Mouse (Mus musculus) heart, embryonic 11.5 days (tissue): Measurements from ENCODE around the gene Lnx1. TPM values are rescaled to one million over a fixed set of nuclear protein-coding genes. Genes with fewer than 3 reads are reported as not detected.

Source experiments
- ATAC-seq: fragments of 200-750 bp; cut with Nextera tagmentation; replicated peaks from 2 replicates; pipeline ENCODE4 v1.8.0; 2017; ENCODE audit warnings: moderate library complexity; ENCODE audit not compliant: insufficient number of reproducible peaks, low FRiP score, low TSS enrichment
- H3K27ac ChIP-seq: fragments of 300-500 bp; sonication (generic); 2 replicates; pipeline ENCODE4 v1.5.1; 2014; ENCODE audit warnings: mild to moderate bottlenecking, low read depth, low read length
- H3K27me3 ChIP-seq: fragments of 300-500 bp; sonication (generic); 2 replicates; pipeline ENCODE4 v1.6.1; 2014; ENCODE audit warnings: mild to moderate bottlenecking, low read length, mixed read lengths; ENCODE audit not compliant: control insufficient read depth, insufficient read depth
- H3K36me3 ChIP-seq: fragments of 300-500 bp; sonication (generic); 2 replicates; pipeline ENCODE4 v1.6.1; 2014; ENCODE audit warnings: mild to moderate bottlenecking, low read length, moderate library complexity, mixed read lengths; ENCODE audit not compliant: control insufficient read depth, insufficient read depth
- H3K4me1 ChIP-seq: fragments of 300-500 bp; sonication (generic); 2 replicates; pipeline ENCODE4 v1.6.1; 2014; ENCODE audit warnings: low read length; ENCODE audit not compliant: control insufficient read depth, insufficient read depth
- H3K4me2 ChIP-seq: fragments of 300-500 bp; sonication (generic); 2 replicates; pipeline ENCODE4 v1.6.1; 2014; ENCODE audit warnings: mild to moderate bottlenecking, moderate library complexity
- H3K4me3 ChIP-seq: fragments of 300-500 bp; sonication (generic); 2 replicates; pipeline ENCODE4 v1.5.1; 2014; ENCODE audit warnings: low read depth, low read length
- H3K9ac ChIP-seq: fragments of 300-500 bp; sonication (generic); 2 replicates; pipeline ENCODE4 v1.6.1; 2014; ENCODE audit warnings: mild to moderate bottlenecking, low read depth, low read length, moderate library complexity
- H3K9me3 ChIP-seq: fragments of 300-500 bp; sonication (generic); replicated peaks from 2 replicates; pipeline ENCODE4 v1.6.1; 2016; ENCODE audit warnings: low read length; ENCODE audit not compliant: control insufficient read depth
- WGBS: fragments of 180-500 bp; shearing (Covaris S2); extraction: QIAGEN DNeasy Blood & Tissue Kit; methylation state at CpG from one replicate; pipeline ENCODE4 v1.1.7; 2014; ENCODE audit not compliant: insufficient replicate concordance; 5-methylcytosine and 5-hydroxymethylcytosine counted together
- polyA plus RNA-seq: library from polyadenylated mRNA; unstranded; fragments of >200 nt; fragmentation: Nextera tagmentation; extraction: Ambion mirVana; gene quantifications from 2 replicates; pipeline ENCODE4 v1.2.1, GENCODE M21; 2014

Gene Lnx1
- polyA plus RNA-seq, 1 experiment from 2014 or later = 0.70 TPM

DNA sequence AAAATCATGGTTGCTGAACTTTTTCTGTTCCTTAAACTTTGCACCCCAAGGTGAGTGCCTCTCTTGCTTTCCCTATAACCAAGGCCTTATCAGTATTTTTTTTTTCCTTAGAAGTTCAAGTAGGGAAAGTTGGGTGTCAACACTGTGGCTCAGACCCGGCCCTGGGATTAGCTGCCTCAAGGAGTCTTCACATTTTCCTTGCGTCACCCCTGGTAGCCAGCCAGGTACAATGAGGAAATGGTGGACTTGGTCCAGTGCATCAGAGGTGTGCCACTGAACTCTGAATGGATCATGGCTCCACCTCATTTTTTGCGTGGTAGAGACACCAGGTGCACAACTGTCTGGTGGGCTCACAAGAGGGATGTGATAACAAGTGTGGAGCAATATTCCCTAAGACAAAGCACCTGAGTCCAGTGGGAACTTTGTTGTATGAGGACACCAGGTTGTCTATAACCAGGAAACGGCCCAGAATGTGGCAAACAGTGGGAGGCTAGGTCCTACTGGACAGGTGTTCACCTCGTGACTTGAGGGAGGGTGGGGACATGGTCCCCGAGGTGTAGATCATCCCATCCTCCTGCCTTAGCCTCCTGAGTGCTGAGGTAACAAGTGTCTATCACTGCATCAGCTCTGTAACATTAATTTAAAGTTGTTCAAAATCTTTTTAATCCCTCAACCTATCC, 10.2 kb downstream of the Lnx1 start:
- no peak overlapping the region for H3K9ac ChIP-seq
- H3K4me3 ChIP-seq = no peak overlapping the region
- no peak overlapping the region for H3K4me2 ChIP-seq
- WGBS = 84% methylated on average over 6 of the region's 6 CpGs
- no peaks in the 10 kb centered on the region for H3K36me3 ChIP-seq
- H3K9me3 ChIP-seq = no peaks in the 10 kb centered on the region
- no peak for ATAC-seq
- no peaks in the 10 kb centered on the region for H3K27me3 ChIP-seq
- H3K4me1 ChIP-seq = peaks cover 7% of the 10 kb centered on the region; the same call in 1 of the 2 replicates
- no peak overlapping the region for H3K27ac ChIP-seq

- H3K9ac ChIP-seq = no peak overlapping the region
- peaks cover 2% of the 10 kb centered on the region; the same call in 1 of the 2 replicates for H3K4me1 ChIP-seq
- H3K27ac ChIP-seq = no peak overlapping the region
- no peaks in the 10 kb centered on the region for H3K9me3 ChIP-seq
- no peaks in the 10 kb centered on the region for H3K27me3 ChIP-seq
- WGBS = 86% methylated on average over 2 of the region's 2 CpGs
- ATAC-seq = no peak
- no peaks in the 10 kb centered on the region for H3K36me3 ChIP-seq
- H3K4me3 ChIP-seq = no peak overlapping the region
- no peak overlapping the region for H3K4me2 ChIP-seq
These were observed 13.9 kb downstream of the Lnx1 start for GRCm38 (mm10) chr5:74688822-74689221.

GRCm38 (mm10) chr5:74684944-74685343, 17.8 kb downstream of the Lnx1 start:
- Histone ChIP-seq H3K9me3 (no peaks in the 10 kb centered on the region), H3K4me2 (no peak overlapping the region), H3K4me3 (no peak overlapping the region), H3K9ac (no peak overlapping the region), H3K4me1 (no peaks in the 10 kb centered on the region), H3K27me3 (no peaks in the 10 kb centered on the region), H3K36me3 (no peaks in the 10 kb centered on the region), H3K27ac (no peak overlapping the region)
- ATAC-seq = no peak
- WGBS = 79% methylated on average over 5 of the region's 5 CpGs

GRCm38 (mm10) chr5:74683832-74684231, 18.9 kb downstream of the Lnx1 start:
- Histone ChIP-seq H3K4me1 (no peaks in the 10 kb centered on the region), H3K4me3 (no peak overlapping the region), H3K36me3 (no peaks in the 10 kb centered on the region), H3K9me3 (no peaks in the 10 kb centered on the region), H3K27me3 (no peaks in the 10 kb centered on the region), H3K27ac (no peak overlapping the region), H3K4me2 (no peak overlapping the region), H3K9ac (no peak overlapping the region)
- no peak for ATAC-seq
- 78% methylated on average over 2 of the region's 2 CpGs for WGBS

GRCm38 (mm10) chr5:74682735-74683134, 20.0 kb downstream of the Lnx1 start:
- H3K4me2 ChIP-seq = no peak overlapping the region

GRCm38 (mm10) chr5:74679631-74680030, 23.1 kb downstream of the Lnx1 start:
- H3K9ac ChIP-seq = no peak overlapping the region
- ATAC-seq = no peak
- H3K27me3 ChIP-seq = no peaks in the 10 kb centered on the region
- H3K36me3 ChIP-seq = no peaks in the 10 kb centered on the region
- H3K9me3 ChIP-seq = no peaks in the 10 kb centered on the region
- H3K4me2 ChIP-seq = no peak overlapping the region
- 82% methylated on average over 7 of the region's 7 CpGs for WGBS
- no peak overlapping the region for H3K27ac ChIP-seq
- H3K4me3 ChIP-seq = no peak overlapping the region
- H3K4me1 ChIP-seq = no peaks in the 10 kb centered on the region; the same call in 1 of the 2 replicates

More at GRCm38 (mm10) chr5:74682735-74683134, 20.0 kb downstream of the Lnx1 start:
- no peak overlapping the region for H3K9ac ChIP-seq
- H3K27me3 ChIP-seq = no peaks in the 10 kb centered on the region
- 95% methylated on average over 1 of the region's 1 CpGs for WGBS
- H3K4me1 ChIP-seq = no peaks in the 10 kb centered on the region; the same call in 1 of the 2 replicates
- ATAC-seq = no peak
- H3K9me3 ChIP-seq = no peaks in the 10 kb centered on the region
- no peaks in the 10 kb centered on the region for H3K36me3 ChIP-seq
- no peak overlapping the region for H3K27ac ChIP-seq
- H3K4me3 ChIP-seq = no peak overlapping the region

- 67% methylated on average over 5 of the region's 5 CpGs for WGBS
- Histone ChIP-seq H3K27me3 (no peaks in the 10 kb centered on the region), H3K4me3 (no peak overlapping the region), H3K4me1 (no peaks in the 10 kb centered on the region; the same call in 1 of the 2 replicates), H3K9ac (no peak overlapping the region), H3K27ac (no peak overlapping the region), H3K36me3 (no peaks in the 10 kb centered on the region), H3K4me2 (no peak overlapping the region), H3K9me3 (no peaks in the 10 kb centered on the region)
- ATAC-seq = no peak
These were observed 24.0 kb downstream of the Lnx1 start for GRCm38 (mm10) chr5:74678693-74679092.

GRCm38 (mm10) chr5:74677399-74678338, 25.0 kb downstream of the Lnx1 start:
- Histone ChIP-seq H3K27me3 (no peaks in the 10 kb centered on the region), H3K36me3 (no peaks in the 10 kb centered on the region), H3K27ac (no peak overlapping the region), H3K9ac (no peak overlapping the region), H3K4me1 (no peaks in the 10 kb centered on the region; the same call in 1 of the 2 replicates), H3K9me3 (no peaks in the 10 kb centered on the region), H3K4me3 (no peak overlapping the region), H3K4me2 (no peak overlapping the region)
- ATAC-seq = no peak
- WGBS = 62% methylated on average over 19 of the region's 19 CpGs
